Mouse (Mus musculus) lung, postnatal 0 days (tissue): ENCODE measurements at regions not wholly inside any gene's neighbourhood (a gene's known extent, or its start where the extent isn't known, plus 50 kb on each side); places are given as distances from the start of the nearest gene placed in this dataset.

Experiments used
- ATAC-seq: fragments of 200-750 bp; cut with Nextera tagmentation; 2 replicates; pipeline ENCODE4 v1.8.0; 2017; ENCODE audit warnings: moderate library complexity
- DNase-seq: peaks from one replicate; pipeline ENCODE4 v3.0.0-alpha.2; 2016; ENCODE audit warnings: low spot score
- H3K27ac ChIP-seq: fragments of 300-500 bp; sonication (generic); 2 replicates; pipeline ENCODE4 v1.5.1; 2014; ENCODE audit warnings: antibody characterized with exemption, mild to moderate bottlenecking, low read length, mixed read lengths
- H3K27me3 ChIP-seq: fragments of 300-500 bp; sonication (generic); replicated peaks from 2 replicates; pipeline ENCODE4 v1.6.1; 2014; ENCODE audit warnings: low read length, mixed read lengths; ENCODE audit not compliant: insufficient read depth
- H3K36me3 ChIP-seq: fragments of 300-500 bp; sonication (generic); 2 replicates; pipeline ENCODE4 v1.6.1; 2014; ENCODE audit warnings: low read length, mixed read lengths; ENCODE audit not compliant: insufficient read depth
- H3K4me1 ChIP-seq: fragments of 300-500 bp; sonication (generic); 2 replicates; pipeline ENCODE4 v1.6.1; 2014; ENCODE audit warnings: antibody characterized with exemption, low read depth, low read length, mixed read lengths; ENCODE audit not compliant: insufficient read depth
- H3K4me2 ChIP-seq: fragments of 300-500 bp; sonication (generic); replicated peaks from 2 replicates; pipeline ENCODE4 v1.6.1; 2014; ENCODE audit warnings: low read depth, mild to moderate bottlenecking, low read length, moderate library complexity, mixed read lengths
- H3K4me3 ChIP-seq: fragments of 300-500 bp; sonication (generic); 2 replicates; pipeline ENCODE4 v1.5.1; 2014; ENCODE audit warnings: low read depth, low read length
- H3K9ac ChIP-seq: fragments of 300-500 bp; sonication (generic); replicated peaks from 2 replicates; pipeline ENCODE4 v1.6.1; 2014; ENCODE audit warnings: low read depth, mild to moderate bottlenecking
- H3K9me3 ChIP-seq: fragments of 300-500 bp; sonication (generic); 2 replicates; pipeline ENCODE4 v1.6.1; 2016; ENCODE audit warnings: low read length, mixed read lengths
- CTCF ChIP-seq: IDR thresholded peaks from 2 replicates; pipeline ENCODE4 v1.5.1; 2016; ENCODE audit warnings: antibody characterized with exemption, mild to moderate bottlenecking
- EP300 ChIP-seq: IDR thresholded peaks from 2 replicates; pipeline ENCODE4 v1.6.1; 2016; ENCODE audit warnings: antibody characterized with exemption, mild to moderate bottlenecking, control low read depth
- WGBS: fragments of 180-500 bp; shearing (Covaris S2); extraction: QIAGEN DNeasy Blood & Tissue Kit; methylation state at CpG from one replicate; pipeline ENCODE4 v1.1.7; 2014; 5-methylcytosine and 5-hydroxymethylcytosine counted together

- no peak for ATAC-seq
- Histone ChIP-seq H3K9me3 (no peaks in the 10 kb centered on the region), H3K4me1 (peaks cover 2% of the 10 kb centered on the region; the same call in 1 of the 2 replicates), H3K36me3 (no peaks in the 10 kb centered on the region), H3K27me3 (no peaks in the 10 kb centered on the region), H3K27ac (no peak overlapping the region), H3K9ac (no peak overlapping the region), H3K4me3 (no peak overlapping the region), H3K4me2 (no peak overlapping the region)
- 74% methylated on average over 9 of the region's 9 CpGs for WGBS
- no peak for DNase-seq
- TF ChIP-seq CTCF (no peak), EP300 (no peak)
These were observed 534.3 kb downstream of the Epha4 start for GRCm38 (mm10) chr1:76980498-76981152.

- peak; percentile 49; the same call in 1 of the 2 replicates for ATAC-seq
These were observed 521.1 kb downstream of the Epha4 start for GRCm38 (mm10) chr1:76993776-76994175.

GRCm38 (mm10) chr1:77008001-77008400 is 506.9 kb downstream of the Epha4 start:
- no peaks in the 10 kb centered on the region for H3K9me3 ChIP-seq
- no peaks in the 10 kb centered on the region for H3K4me1 ChIP-seq
- no peaks in the 10 kb centered on the region for H3K36me3 ChIP-seq
- H3K9ac ChIP-seq: no peak overlapping the region
- no peak overlapping the region for H3K4me2 ChIP-seq
- ATAC-seq (no peak), DNase-seq (no peak)
- no peak for TF ChIP-seq CTCF
- no peak for TF ChIP-seq EP300
- no peaks in the 10 kb centered on the region for H3K27me3 ChIP-seq
- 63% methylated on average over 6 of the region's 6 CpGs for WGBS
- no peak overlapping the region for H3K4me3 ChIP-seq
- no peak overlapping the region for H3K27ac ChIP-seq

More at GRCm38 (mm10) chr1:76993776-76994175, 521.1 kb downstream of the Epha4 start:
- TF ChIP-seq EP300 (peak; percentile 70), CTCF (no peak)
- Histone ChIP-seq H3K4me2 (no peak overlapping the region), H3K9ac (no peak overlapping the region), H3K36me3 (no peaks in the 10 kb centered on the region), H3K27ac (no peak overlapping the region), H3K9me3 (no peaks in the 10 kb centered on the region), H3K27me3 (no peaks in the 10 kb centered on the region), H3K4me1 (no peaks in the 10 kb centered on the region), H3K4me3 (no peak overlapping the region)
- DNase-seq: peak; percentile 57
- WGBS: 35% methylated on average over 2 of the region's 2 CpGs

GRCm38 (mm10) chr1:77010608-77011214 is 504.2 kb downstream of the Epha4 start:
- Histone ChIP-seq H3K9me3 (no peaks in the 10 kb centered on the region), H3K36me3 (no peaks in the 10 kb centered on the region), H3K27me3 (no peaks in the 10 kb centered on the region), H3K4me3 (no peak overlapping the region), H3K9ac (no peak overlapping the region), H3K27ac (no peak overlapping the region), H3K4me1 (no peaks in the 10 kb centered on the region), H3K4me2 (no peak overlapping the region)
- DNase-seq (no peak), ATAC-seq (no peak)
- WGBS: 70% methylated on average over 8 of the region's 8 CpGs
- no peak for TF ChIP-seq EP300
- no peak for TF ChIP-seq CTCF

GRCm38 (mm10) chr1:77027656-77028055 is 487.2 kb downstream of the Epha4 start:
- no peak overlapping the region for H3K4me3 ChIP-seq
- H3K27ac ChIP-seq: no peak overlapping the region
- no peak overlapping the region for H3K9ac ChIP-seq
- ATAC-seq (peak; percentile 41; the same call in 1 of the 2 replicates), DNase-seq (peak; percentile 52)
- H3K9me3 ChIP-seq: no peaks in the 10 kb centered on the region
- H3K36me3 ChIP-seq: no peaks in the 10 kb centered on the region
- no peak overlapping the region for H3K4me2 ChIP-seq
- WGBS: 90% methylated on average over 4 of the region's 4 CpGs
- H3K27me3 ChIP-seq: no peaks in the 10 kb centered on the region
- H3K4me1 ChIP-seq: no peaks in the 10 kb centered on the region
- TF ChIP-seq EP300 (no peak), CTCF (no peak)

GRCm38 (mm10) chr1:77028216-77028615 is 486.7 kb downstream of the Epha4 start:
- H3K4me2 ChIP-seq: no peak overlapping the region
- H3K4me3 ChIP-seq: no peak overlapping the region
- DNase-seq (no peak), ATAC-seq (no peak)
- H3K9me3 ChIP-seq: no peaks in the 10 kb centered on the region
- no peaks in the 10 kb centered on the region for H3K4me1 ChIP-seq
- H3K27ac ChIP-seq: no peak overlapping the region
- no peaks in the 10 kb centered on the region for H3K27me3 ChIP-seq
- H3K36me3 ChIP-seq: no peaks in the 10 kb centered on the region
- TF ChIP-seq EP300 (no peak), CTCF (no peak)
- H3K9ac ChIP-seq: no peak overlapping the region
- WGBS: 75% methylated on average over 6 of the region's 6 CpGs
